Mouse (Mus musculus) kidney, embryonic 16.5 days (tissue): ENCODE measurements around the gene Tet1. TPM values are rescaled to one million over a fixed set of nuclear protein-coding genes. Genes with fewer than 3 reads are reported as not detected.

Experiments used
- ATAC-seq: fragments of 200-750 bp; cut with Nextera tagmentation; 2 replicates; pipeline ENCODE4 v1.8.0; 2017; ENCODE audit warnings: moderate TSS enrichment; ENCODE audit not compliant: low FRiP score, low TSS enrichment
- H3K27ac ChIP-seq: fragments of 300-500 bp; sonication (generic); 2 replicates; pipeline ENCODE4 v1.5.1; 2014; ENCODE audit warnings: low read length
- H3K27me3 ChIP-seq: fragments of 300-500 bp; sonication (generic); 2 replicates; pipeline ENCODE4 v1.6.1; 2014; ENCODE audit warnings: low read length, control low read depth, mixed read lengths; ENCODE audit not compliant: insufficient read depth
- H3K36me3 ChIP-seq: fragments of 300-500 bp; sonication (generic); 2 replicates; pipeline ENCODE4 v1.6.1; 2014; ENCODE audit warnings: low read length, control low read depth, mixed read lengths; ENCODE audit not compliant: insufficient read depth
- H3K4me1 ChIP-seq: fragments of 300-500 bp; sonication (generic); 2 replicates; pipeline ENCODE4 v1.6.1; 2014; ENCODE audit warnings: low read length, control low read depth, mixed read lengths; ENCODE audit not compliant: insufficient read depth
- H3K4me2 ChIP-seq: fragments of 300-500 bp; sonication (generic); replicated peaks from 2 replicates; pipeline ENCODE4 v1.6.1; 2014; ENCODE audit warnings: low read depth, low read length
- H3K4me3 ChIP-seq: fragments of 300-500 bp; sonication (generic); 2 replicates; pipeline ENCODE4 v1.5.1; 2014; ENCODE audit warnings: mild to moderate bottlenecking, low read length
- H3K9ac ChIP-seq: fragments of 300-500 bp; sonication (generic); replicated peaks from 2 replicates; pipeline ENCODE4 v1.6.1; 2014; ENCODE audit warnings: low read length
- H3K9me3 ChIP-seq: fragments of 300-500 bp; sonication (generic); 2 replicates; pipeline ENCODE4 v1.6.1; 2016; ENCODE audit warnings: low read length, control low read depth
- WGBS: fragments of 180-500 bp; shearing (Covaris S2); extraction: QIAGEN DNeasy Blood & Tissue Kit; methylation state at CpG from one replicate; pipeline ENCODE4 v1.1.7; 2014; 5-methylcytosine and 5-hydroxymethylcytosine counted together
- polyA plus RNA-seq: library from polyadenylated mRNA; unstranded; fragments of >200 nt; fragmentation: Nextera tagmentation; extraction: Ambion mirVana; gene quantifications from 2 replicates; pipeline ENCODE4 v1.2.1, GENCODE M21; 2015

Tet1 gene
- polyA plus RNA-seq, 1 experiment from 2014 or later, result 23.4 TPM

DNA sequence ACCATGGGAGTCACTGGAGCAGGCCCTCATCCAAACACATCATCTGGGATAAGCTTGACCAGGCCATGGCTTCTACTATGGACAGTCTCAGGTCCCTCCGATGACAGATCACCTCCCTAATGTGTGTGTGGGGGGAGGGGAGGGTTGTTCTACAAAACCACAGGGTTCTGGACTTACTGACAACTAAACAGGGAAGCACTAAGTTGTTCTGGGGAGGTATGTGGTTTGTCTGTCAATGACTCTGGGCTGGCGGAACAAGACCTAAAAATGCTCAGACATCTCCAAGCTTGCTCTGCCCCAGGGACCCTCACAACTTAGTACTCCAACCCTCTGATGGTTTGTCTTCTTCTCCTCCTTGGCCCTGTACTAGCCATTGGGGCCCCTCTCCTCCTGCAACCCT, 2.3 kb upstream of the Tet1 start:
- Histone ChIP-seq H3K27ac (no peak overlapping the region), H3K4me2 (no peak overlapping the region), H3K9me3 (no peaks in the 10 kb centered on the region), H3K27me3 (no peaks in the 10 kb centered on the region), H3K9ac (no peak overlapping the region), H3K4me3 (no peak overlapping the region), H3K4me1 (no peaks in the 10 kb centered on the region), H3K36me3 (no peaks in the 10 kb centered on the region)
- no peak for ATAC-seq
- 82% methylated on average over 2 of the region's 2 CpGs for WGBS

DNA sequence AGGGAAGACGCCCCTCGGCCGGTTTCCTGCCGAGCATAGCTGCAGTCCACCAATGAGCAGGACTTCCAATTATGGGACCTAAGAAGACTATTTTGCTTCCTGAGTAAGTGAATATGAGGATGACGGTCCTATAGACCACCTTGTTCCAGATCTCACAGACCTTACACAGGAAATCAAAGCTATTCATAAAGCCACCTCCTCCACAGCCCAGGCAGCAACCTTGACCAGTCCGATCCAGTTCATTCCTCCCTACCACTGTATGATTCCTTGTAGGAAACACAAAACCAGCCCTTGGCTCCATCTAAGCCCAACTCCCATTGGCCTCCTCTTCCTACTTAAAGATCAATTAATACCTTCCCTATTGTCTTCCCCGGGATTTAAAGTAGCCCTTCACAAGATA, 2.5 kb downstream of the Tet1 start:
- no peak overlapping the region for H3K27ac ChIP-seq
- H3K4me1 ChIP-seq, result no peaks in the 10 kb centered on the region
- no peaks in the 10 kb centered on the region for H3K36me3 ChIP-seq
- no peaks in the 10 kb centered on the region for H3K9me3 ChIP-seq
- H3K4me2 ChIP-seq, result no peak overlapping the region
- H3K4me3 ChIP-seq, result no peak overlapping the region
- H3K27me3 ChIP-seq, result no peaks in the 10 kb centered on the region
- WGBS, result 89% methylated on average over 7 of the region's 7 CpGs
- H3K9ac ChIP-seq, result no peak overlapping the region
- no peak for ATAC-seq

DNA sequence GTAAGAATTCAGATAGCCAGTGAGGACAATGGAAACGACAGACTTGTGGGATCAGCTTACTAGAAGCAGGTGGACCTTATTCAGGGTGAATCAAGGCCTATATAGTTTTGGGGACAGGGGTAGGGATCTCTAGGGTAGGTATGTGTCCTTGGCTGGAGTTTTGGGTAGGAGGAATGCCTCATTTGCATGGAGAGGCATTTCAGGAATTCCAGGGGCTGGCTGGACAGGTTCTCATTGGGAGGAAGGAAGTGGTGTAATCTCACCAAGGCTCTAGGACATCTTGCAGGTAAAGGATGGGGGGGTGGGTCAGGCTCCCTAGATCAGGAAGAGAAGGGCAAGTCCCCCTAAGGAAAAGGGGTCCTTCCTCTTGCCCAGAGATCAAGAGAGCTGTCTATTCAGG, 6.0 kb downstream of the Tet1 start:
- H3K9ac ChIP-seq, result no peak overlapping the region
- no peak for ATAC-seq
- H3K27ac ChIP-seq, result no peak overlapping the region
- no peak overlapping the region for H3K4me3 ChIP-seq
- no peaks in the 10 kb centered on the region for H3K27me3 ChIP-seq
- 48% methylated on average over 1 of the region's 1 CpGs for WGBS
- H3K4me2 ChIP-seq, result no peak overlapping the region
- H3K36me3 ChIP-seq, result no peaks in the 10 kb centered on the region
- H3K4me1 ChIP-seq, result no peaks in the 10 kb centered on the region
- no peaks in the 10 kb centered on the region for H3K9me3 ChIP-seq

DNA sequence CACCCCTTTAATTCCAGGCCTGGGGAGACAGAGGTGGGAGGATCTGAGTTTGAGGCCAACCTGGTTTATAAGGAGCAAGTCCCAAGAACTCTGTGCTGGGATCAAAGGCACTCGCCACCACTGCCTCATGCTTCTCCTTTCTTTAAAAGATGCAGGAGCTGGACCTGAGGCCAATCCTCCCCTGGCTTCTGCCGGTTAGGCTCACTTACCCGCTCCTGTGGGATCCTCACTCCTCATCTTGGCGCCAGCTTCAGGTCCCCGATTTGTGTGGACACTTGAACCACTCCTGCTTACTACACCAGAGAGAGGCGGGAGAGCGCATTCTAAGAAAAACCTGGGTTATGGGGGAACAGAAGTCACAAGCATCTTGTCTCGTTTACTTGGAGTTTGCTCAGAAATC, 7.0 kb downstream of the Tet1 start:
- Histone ChIP-seq H3K9ac (no peak overlapping the region), H3K4me2 (no peak overlapping the region), H3K36me3 (no peaks in the 10 kb centered on the region), H3K4me1 (no peaks in the 10 kb centered on the region), H3K27ac (no peak overlapping the region), H3K4me3 (no peak overlapping the region), H3K9me3 (no peaks in the 10 kb centered on the region), H3K27me3 (no peaks in the 10 kb centered on the region)
- WGBS, result 38% methylated on average over 8 of the region's 8 CpGs
- no peak for ATAC-seq

DNA sequence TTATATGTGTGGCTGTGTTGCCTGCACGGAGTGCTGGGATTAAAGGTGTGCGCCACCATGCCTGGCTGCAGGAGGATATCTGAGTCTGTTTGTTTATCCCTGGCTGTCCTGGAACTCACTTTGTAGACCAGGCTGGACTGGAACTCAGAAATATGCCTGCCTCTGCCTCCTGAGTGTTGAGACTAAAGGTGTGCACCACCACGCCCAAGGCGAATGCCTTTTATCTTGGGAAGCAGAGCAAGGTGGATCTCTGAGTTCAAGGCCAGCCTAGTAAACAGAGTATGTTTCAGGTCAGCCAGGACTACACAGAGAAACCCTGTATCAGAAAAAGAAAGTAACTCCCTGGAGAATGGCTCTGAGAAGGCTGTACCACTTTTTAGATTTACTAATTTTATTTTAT, 8.7 kb downstream of the Tet1 start:
- H3K36me3 ChIP-seq, result no peaks in the 10 kb centered on the region
- WGBS, result 92% methylated on average over 4 of the region's 4 CpGs
- H3K4me1 ChIP-seq, result no peaks in the 10 kb centered on the region
- no peak overlapping the region for H3K27ac ChIP-seq
- no peak for ATAC-seq
- no peak overlapping the region for H3K4me2 ChIP-seq
- no peak overlapping the region for H3K9ac ChIP-seq
- no peak overlapping the region for H3K4me3 ChIP-seq
- no peaks in the 10 kb centered on the region for H3K9me3 ChIP-seq
- H3K27me3 ChIP-seq, result no peaks in the 10 kb centered on the region

DNA sequence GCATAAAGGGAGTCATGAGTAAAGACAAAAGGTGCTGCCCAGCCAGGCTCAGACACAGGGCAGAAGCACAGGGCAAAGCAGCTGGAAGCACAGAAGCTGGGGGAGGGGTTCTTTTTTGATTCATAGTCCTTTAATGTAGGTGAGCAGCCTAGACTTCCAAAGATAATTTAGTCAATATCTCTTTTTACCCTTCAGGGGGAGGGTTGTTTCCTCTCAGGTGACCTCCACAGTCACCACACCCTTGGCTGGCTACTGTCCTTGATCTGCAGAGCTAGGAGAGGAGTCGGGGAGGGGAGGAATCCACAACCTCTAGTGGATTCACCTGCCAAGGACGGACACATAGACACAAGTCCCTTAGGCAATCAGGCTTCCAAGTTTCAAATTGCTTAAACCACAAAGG, 10.7 kb downstream of the Tet1 start:
- ATAC-seq, result no peak
- Histone ChIP-seq H3K4me1 (no peaks in the 10 kb centered on the region), H3K27me3 (no peaks in the 10 kb centered on the region), H3K9ac (no peak overlapping the region), H3K9me3 (no peaks in the 10 kb centered on the region), H3K36me3 (no peaks in the 10 kb centered on the region), H3K4me2 (no peak overlapping the region), H3K4me3 (no peak overlapping the region), H3K27ac (no peak overlapping the region)
- whole genome bisulfite sequencing, result 83% methylated on average over 2 of the region's 2 CpGs

DNA sequence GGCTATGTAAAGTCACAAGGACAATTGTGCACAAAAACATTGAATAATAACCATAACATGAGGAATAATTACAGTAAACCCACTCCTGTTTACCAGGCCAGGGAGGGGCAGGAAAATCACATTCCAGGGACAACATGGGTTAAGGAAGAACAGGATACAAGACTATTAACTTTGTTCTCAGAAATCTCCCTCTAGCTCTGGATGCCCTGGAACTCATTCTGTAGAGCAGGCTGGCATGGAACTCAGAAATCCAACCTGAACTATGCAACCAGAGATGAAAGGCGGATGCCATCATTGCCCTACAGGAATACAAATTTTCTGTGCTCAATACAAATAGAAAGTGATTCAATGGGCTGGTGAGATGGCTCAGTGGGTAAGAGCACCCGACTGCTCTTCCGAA, 11.4 kb downstream of the Tet1 start:
- H3K36me3 ChIP-seq, result no peaks in the 10 kb centered on the region
- H3K4me3 ChIP-seq, result no peak overlapping the region
- H3K9me3 ChIP-seq, result no peaks in the 10 kb centered on the region
- no peak for ATAC-seq
- H3K27me3 ChIP-seq, result no peaks in the 10 kb centered on the region
- 95% methylated on average over 3 of the region's 3 CpGs for WGBS
- no peak overlapping the region for H3K9ac ChIP-seq
- H3K4me1 ChIP-seq, result no peaks in the 10 kb centered on the region
- H3K4me2 ChIP-seq, result no peak overlapping the region
- H3K27ac ChIP-seq, result no peak overlapping the region

DNA sequence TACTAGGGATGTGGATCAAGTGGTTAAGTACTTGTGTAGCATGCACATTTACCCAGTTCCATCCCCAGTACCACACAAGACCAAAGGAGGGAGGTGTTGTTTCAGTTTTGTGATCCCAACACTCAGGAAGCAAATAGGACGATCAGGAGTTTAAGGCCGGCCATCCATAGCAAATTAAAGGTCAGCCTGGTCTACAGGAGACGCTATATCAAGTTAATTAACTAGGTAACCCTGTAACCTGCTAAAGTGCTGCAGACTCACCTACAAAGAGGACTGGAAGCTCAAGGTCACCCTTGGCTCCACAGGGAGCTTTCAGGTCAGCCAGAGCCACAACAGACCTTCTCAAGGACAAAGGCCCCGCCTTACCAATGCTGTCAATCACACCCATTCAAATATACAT, 12.0 kb downstream of the Tet1 start:
- no peaks in the 10 kb centered on the region for H3K4me1 ChIP-seq
- WGBS, result 55% methylated on average over 4 of the region's 4 CpGs
- H3K36me3 ChIP-seq, result no peaks in the 10 kb centered on the region
- H3K9ac ChIP-seq, result no peak overlapping the region
- H3K4me3 ChIP-seq, result no peak overlapping the region
- H3K4me2 ChIP-seq, result no peak overlapping the region
- H3K9me3 ChIP-seq, result no peaks in the 10 kb centered on the region
- no peak for ATAC-seq
- no peak overlapping the region for H3K27ac ChIP-seq
- no peaks in the 10 kb centered on the region for H3K27me3 ChIP-seq

DNA sequence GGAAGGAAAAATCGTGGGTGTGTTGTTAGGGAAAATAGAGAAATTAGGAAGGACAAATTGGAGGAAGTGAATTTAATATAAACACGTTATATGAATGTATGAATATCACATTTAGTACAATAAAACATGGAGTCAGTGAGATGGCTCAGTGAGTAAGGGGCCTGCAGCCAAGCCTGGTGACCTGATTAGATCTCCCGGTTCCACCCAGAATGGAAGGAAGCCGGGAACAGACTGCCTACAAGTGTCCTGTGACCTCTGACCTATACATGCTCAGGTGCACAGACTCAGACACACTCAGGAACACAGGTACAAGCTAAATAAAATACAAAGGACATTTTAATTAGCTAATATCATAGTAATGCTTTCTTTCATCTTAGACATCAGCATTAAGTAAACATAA, 12.8 kb downstream of the Tet1 start:
- Histone ChIP-seq H3K4me1 (no peaks in the 10 kb centered on the region), H3K9me3 (no peaks in the 10 kb centered on the region), H3K27ac (no peak overlapping the region), H3K4me2 (no peak overlapping the region), H3K4me3 (no peak overlapping the region), H3K27me3 (no peaks in the 10 kb centered on the region), H3K36me3 (no peaks in the 10 kb centered on the region), H3K9ac (no peak overlapping the region)
- WGBS, result 56% methylated on average over 4 of the region's 4 CpGs
- no peak for ATAC-seq

DNA sequence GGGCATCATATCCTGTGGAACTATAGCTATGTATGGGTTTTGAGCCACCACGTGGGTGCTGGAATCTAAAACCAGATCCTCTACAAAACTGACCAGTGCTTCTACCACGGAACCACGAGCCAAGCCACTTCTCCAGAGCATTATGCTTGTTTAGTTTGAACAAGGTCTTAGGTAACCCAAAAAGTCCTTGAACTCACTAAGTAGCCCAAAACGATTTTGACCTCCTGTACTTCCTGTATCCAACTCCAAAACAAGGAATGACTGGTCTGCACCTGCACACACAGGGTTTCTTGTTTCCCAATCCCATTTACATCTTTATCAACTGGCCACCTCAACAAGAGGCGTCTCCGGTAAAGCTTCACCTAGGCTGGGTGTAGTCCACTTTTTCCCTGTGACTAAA, 13.4 kb downstream of the Tet1 start:
- Histone ChIP-seq H3K9me3 (no peaks in the 10 kb centered on the region), H3K4me3 (no peak overlapping the region), H3K4me1 (no peaks in the 10 kb centered on the region), H3K4me2 (no peak overlapping the region), H3K9ac (no peak overlapping the region), H3K27me3 (no peaks in the 10 kb centered on the region), H3K27ac (no peak overlapping the region), H3K36me3 (no peaks in the 10 kb centered on the region)
- 79% methylated on average over 6 of the region's 6 CpGs for WGBS
- no peak for ATAC-seq

DNA sequence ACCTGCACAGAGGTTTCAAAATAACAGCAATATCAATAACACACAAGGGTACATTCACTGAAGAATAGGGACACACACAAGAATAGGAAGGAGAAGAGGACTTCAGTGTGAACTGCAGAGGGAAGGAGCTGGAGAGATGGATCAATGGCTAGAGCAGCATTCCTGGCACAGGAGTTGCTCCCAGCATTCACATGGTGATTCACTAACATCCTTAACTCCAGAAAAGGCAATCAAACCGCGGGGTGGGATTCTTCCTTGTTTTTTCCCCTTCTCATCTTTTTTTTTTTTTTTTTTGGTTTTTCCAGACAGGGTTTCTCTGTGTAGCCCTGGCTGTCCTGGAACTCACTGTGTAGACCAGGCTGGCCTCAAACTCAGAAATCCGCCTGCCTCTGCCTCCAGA, 14.3 kb downstream of the Tet1 start:
- no peaks in the 10 kb centered on the region for H3K36me3 ChIP-seq
- no peaks in the 10 kb centered on the region for H3K9me3 ChIP-seq
- H3K4me1 ChIP-seq, result no peaks in the 10 kb centered on the region
- H3K4me2 ChIP-seq, result no peak overlapping the region
- H3K27ac ChIP-seq, result no peak overlapping the region
- 86% methylated on average over 3 of the region's 3 CpGs for WGBS
- no peak for ATAC-seq
- no peaks in the 10 kb centered on the region for H3K27me3 ChIP-seq
- H3K4me3 ChIP-seq, result no peak overlapping the region
- no peak overlapping the region for H3K9ac ChIP-seq
